Mouse (Mus musculus): ENCODE data around the gene Gm49711.

DNA sequence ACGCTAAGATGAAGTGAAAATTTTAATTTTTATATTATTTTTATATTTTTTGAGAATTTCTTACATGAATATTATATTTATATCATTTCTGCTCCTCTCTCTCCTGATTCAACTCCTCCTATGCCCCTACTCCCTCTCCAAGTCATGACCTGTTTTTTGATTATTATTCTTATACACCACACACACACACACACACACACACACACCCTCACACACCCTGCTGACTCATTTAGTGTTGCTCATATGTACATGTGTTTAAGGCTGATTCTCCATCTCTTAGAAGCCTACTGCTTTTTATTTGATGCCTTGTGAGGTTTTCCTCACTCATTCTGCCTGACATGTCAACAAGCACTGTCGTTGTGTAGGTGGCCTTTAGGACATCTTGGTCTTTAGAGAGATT lies 48.5 kb upstream of the Gm49711 start:
- TF ChIP-seq CTCF (IDR thresholded peaks at IDR 0.05; ENCODE audit: extremely low read depth, insufficient read depth, insufficient read length, insufficient replicate concordance) (no peak), POLR2A (IDR thresholded peaks at IDR 0.05; ENCODE audit: low read depth, low read length) (no peak)

All from spleen, adult 2 months (tissue).